Mouse (Mus musculus) embryonic fibroblast, embryonic 13.5 days (primary cell): ENCODE data around the gene Slc47a1. TPM values are rescaled to one million over a fixed set of nuclear protein-coding genes. Genes with fewer than 3 reads are reported as not detected.
"Not testable (repeated sequence)": the region's sequence is repeated elsewhere in the genome, so short reads cannot be mapped to it uniquely, and the experiment has no call there.

Experiments
- H3K27ac ChIP-seq: 2 replicates; pipeline ENCODE4 v1.5.1; 2012; ENCODE audit warnings: low read length, control low read depth, inconsistent platforms; ENCODE audit not compliant: insufficient read depth
- H3K4me1 ChIP-seq: 2 replicates; pipeline ENCODE4 v1.6.1; 2011; ENCODE audit warnings: low read length; ENCODE audit not compliant: control insufficient read depth, insufficient read depth
- H3K4me3 ChIP-seq: 2 replicates; pipeline ENCODE4 v1.5.1; 2011; ENCODE audit warnings: mild to moderate bottlenecking, control low read depth, low read length; ENCODE audit not compliant: insufficient read depth
- CTCF ChIP-seq: IDR thresholded peaks from 2 replicates; pipeline ENCODE4 v1.5.1; 2011; ENCODE audit warnings: mild to moderate bottlenecking, control low read depth, low read length, moderate library complexity, borderline replicate concordance; ENCODE audit not compliant: insufficient read depth
- POLR2A ChIP-seq: IDR thresholded peaks from 2 replicates; pipeline ENCODE4 v1.6.1; 2011; ENCODE audit warnings: low read depth, mild to moderate bottlenecking, control low read depth, low read length, moderate library complexity
- polyA plus RNA-seq: library from polyadenylated mRNA; stranded (reverse); fragments of >200 nt; gene quantifications from 2 replicates; pipeline ENCODE4 v1.2.4, GENCODE M21; 2011; ENCODE audit warnings: low read depth; ENCODE audit not compliant: missing spikeins, insufficient read length

The Slc47a1 gene
- not detected in 2 replicates for polyA plus RNA-seq

DNA sequence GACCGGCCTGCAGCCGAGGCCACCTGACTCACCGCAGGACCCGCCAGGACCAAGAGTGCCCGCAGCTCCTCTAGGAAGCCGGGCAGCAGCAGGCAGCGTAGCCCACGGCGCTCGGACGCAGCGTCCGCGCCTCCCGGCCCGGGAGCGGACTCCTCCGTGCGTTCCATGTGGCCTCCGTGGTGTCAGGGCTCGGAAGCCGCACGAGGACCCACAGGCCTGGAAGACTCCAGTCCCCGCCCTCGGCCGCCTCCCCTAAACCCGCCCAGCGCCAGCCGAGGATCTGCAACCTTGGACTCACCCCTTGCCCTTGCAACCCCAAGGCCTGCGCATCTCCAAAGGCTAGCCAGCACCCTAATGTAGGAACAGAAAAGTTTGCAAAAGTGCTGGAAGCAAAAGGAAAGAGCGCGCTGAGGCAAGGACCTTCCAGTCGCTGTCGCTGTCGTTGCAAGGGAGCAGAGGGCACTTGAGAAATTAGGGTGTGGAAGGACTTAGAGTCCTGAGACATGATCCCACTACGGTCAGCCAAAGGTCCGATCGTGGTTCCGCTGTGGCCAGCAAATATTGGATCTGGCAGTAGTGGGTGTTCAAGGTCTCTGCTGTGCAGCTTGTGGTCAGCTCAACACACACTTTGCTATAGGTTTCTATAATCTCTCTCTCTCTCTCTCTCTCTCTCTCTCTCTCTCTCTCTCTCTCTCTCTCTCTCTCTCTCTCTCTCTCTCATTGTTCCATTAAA is at the start of gene Slc47a1:
Gene Slc47a1 (minus strand): TSS at position 465 of the 733 bp plus-strand sequence.
- Histone ChIP-seq H3K27ac (no peak within 1 kb of the TSS), H3K4me3 (no peak within 1 kb of the TSS), H3K4me1 (no peaks in the 10 kb centered on the region)
- TF ChIP-seq CTCF (no peak), POLR2A (no peak)

- Histone ChIP-seq H3K27ac (no peak overlapping the region), H3K4me3 (no peak overlapping the region), H3K4me1 (no peaks in the 10 kb centered on the region)
- TF ChIP-seq POLR2A (no peak), CTCF (no peak)
These were observed 41.1 kb upstream of the Slc47a1 start for GRCm38 (mm10) chr11:61419253-61419652.

DNA sequence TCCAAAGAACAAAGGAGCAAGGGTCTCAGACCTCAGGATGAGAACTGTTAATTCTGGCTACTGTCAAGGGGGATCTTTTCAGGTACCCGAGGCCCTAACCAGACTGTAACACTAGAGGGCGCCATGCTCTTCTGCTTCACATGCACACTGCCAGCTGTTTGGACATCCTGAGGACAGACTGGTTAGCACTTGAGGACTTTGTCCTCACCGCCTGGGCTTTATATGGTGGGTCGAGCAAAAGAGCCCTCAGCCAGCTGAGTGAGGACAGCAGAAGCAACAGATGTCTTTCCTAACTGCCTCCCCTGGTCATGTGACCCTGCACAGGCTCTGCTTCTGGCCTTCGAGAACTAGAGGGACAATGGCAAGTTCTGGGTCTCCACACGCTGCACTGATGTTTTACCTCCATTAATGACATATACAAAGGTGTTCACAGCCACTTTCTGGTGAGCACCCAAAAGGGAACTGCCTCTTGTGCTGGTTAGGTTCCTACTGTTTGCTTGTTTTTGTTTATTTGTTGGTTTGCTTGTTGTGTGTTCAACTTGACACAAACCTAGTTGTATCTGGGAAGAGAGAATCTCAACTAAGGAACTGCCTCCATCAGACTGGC is 39.9 kb upstream of the Slc47a1 start:
- no peaks in the 10 kb centered on the region for H3K4me1 ChIP-seq
- H3K27ac ChIP-seq, result no peak overlapping the region
- H3K4me3 ChIP-seq, result no peak overlapping the region
- no peak for TF ChIP-seq POLR2A
- TF ChIP-seq CTCF, result peak; percentile 94; the same call in 1 of the 2 replicates

DNA sequence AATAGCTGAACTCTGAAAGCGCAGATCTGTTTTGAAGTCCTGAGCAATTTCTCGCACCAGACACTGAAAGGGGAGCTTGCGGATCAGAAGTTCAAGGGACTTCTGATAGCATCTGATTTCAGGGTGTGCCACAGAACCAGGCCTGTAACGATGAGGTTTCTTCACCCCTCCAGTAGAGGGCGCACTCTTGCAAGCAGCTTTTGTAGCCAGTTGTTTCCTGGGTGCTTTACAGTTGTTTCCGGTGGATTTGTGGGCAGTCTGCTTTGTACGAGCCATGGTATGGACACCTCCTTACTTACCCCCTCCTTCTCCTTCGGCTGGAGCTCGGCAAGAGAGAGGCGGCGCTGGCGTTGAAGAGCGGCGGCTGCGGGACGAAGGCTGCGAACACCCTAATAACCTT is 38.4 kb upstream of the Slc47a1 start:
- H3K27ac ChIP-seq, H3K4me1 ChIP-seq, H3K4me3 ChIP-seq: not testable (repeated sequence)
- peak; percentile 19; the same call in 1 of the 2 replicates for TF ChIP-seq CTCF

- H3K4me3 ChIP-seq, result no peak overlapping the region
- TF ChIP-seq POLR2A, result no peak
- TF ChIP-seq CTCF, result no peak
- no peak overlapping the region for H3K27ac ChIP-seq
- no peaks in the 10 kb centered on the region for H3K4me1 ChIP-seq
These were observed 37.3 kb upstream of the Slc47a1 start for GRCm38 (mm10) chr11:61415444-61415843.

GRCm38 (mm10) chr11:61414560-61414959 is 36.4 kb upstream of the Slc47a1 start:
- H3K27ac ChIP-seq, result no peak overlapping the region
- no peaks in the 10 kb centered on the region for H3K4me1 ChIP-seq
- no peak for TF ChIP-seq CTCF
- no peak for TF ChIP-seq POLR2A
- H3K4me3 ChIP-seq, result no peak overlapping the region

DNA sequence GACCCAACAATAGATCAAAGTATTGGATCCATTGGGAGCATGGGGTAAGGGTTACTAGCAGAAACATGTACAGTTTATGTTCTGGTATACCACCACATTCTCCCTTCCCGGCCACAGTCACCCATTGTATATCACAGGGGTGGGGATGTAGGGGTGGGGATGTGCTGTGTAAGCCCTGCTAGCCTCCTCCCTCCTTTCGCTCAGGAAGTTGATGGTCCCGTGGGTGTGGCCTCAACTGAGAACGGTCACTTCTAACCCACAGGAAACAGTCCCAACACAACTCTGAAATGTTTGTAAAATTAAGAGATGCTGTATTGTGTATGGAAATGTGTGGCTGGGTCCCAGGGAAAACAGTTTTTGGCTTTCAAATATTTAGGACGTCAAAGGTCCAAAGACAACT is 35.3 kb upstream of the Slc47a1 start:
- TF ChIP-seq POLR2A (no peak), CTCF (no peak)

DNA sequence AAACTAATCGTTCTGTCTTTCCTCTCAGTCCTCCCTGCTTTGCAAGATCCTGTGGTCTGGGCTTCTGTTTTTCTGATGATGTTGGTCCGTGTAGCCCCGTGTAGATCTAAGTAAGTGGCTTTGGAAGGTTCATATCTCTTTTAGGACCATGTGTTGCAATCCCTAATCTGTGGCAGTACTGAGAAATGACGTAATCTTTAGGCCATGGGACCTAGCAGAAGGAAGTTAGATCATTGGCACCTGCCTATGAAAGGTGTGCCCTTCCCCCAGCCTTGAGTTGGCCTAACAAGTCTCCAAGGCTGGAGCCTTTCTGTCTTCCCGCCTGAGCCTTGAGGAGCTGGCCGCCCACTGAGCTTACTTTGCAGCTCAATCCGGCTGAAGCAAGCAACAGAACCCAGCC is 33.7 kb upstream of the Slc47a1 start:
- H3K4me3 ChIP-seq, result no peak overlapping the region
- TF ChIP-seq CTCF (no peak), POLR2A (no peak)
- H3K4me1 ChIP-seq, result no peaks in the 10 kb centered on the region
- no peak overlapping the region for H3K27ac ChIP-seq

More for the DNA sequence above, 35.3 kb upstream of the Slc47a1 start:
- Histone ChIP-seq H3K4me1 (no peaks in the 10 kb centered on the region), H3K27ac (no peak overlapping the region), H3K4me3 (no peak overlapping the region)

- Histone ChIP-seq H3K27ac (no peak overlapping the region), H3K4me1 (no peaks in the 10 kb centered on the region), H3K4me3 (no peak overlapping the region)
- TF ChIP-seq CTCF (no peak), POLR2A (no peak)
These were observed 33.1 kb upstream of the Slc47a1 start for GRCm38 (mm10) chr11:61411221-61411620.

DNA sequence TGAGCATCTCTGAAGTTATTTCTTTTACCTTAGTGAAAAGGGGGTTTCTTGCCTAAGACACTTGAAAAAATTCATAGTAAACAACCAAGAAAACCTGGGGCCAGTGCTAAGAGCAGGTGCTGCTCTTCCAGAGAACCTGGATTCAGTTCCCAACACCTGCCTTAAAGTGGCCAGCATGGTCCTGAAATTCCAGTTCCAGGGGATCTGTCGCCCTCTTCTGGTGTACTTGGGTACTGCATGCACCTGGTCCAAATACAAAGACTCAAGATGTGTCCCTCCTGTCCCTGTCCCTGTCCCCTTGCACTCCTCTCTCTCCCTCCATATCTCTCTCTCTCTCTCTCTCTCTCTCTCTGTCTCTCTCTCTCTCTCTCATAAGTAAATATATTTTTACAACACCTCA is 32.0 kb upstream of the Slc47a1 start:
- TF ChIP-seq POLR2A (no peak), CTCF (peak; percentile 76)
- H3K27ac ChIP-seq, result no peak overlapping the region
- no peak overlapping the region for H3K4me3 ChIP-seq
- no peaks in the 10 kb centered on the region for H3K4me1 ChIP-seq
